Mouse (Mus musculus) hindbrain, embryonic 13.5 days (tissue): ENCODE measurements around the gene Specc1. TPM values are rescaled to one million over a fixed set of nuclear protein-coding genes. Genes with fewer than 3 reads are reported as not detected.

Source experiments
- ATAC-seq: fragments of 200-750 bp; cut with Nextera tagmentation; 2 replicates; pipeline ENCODE4 v1.8.0; 2017; ENCODE audit warnings: moderate TSS enrichment; ENCODE audit not compliant: low FRiP score
- H3K27ac ChIP-seq: fragments of 300-500 bp; sonication (generic); 2 replicates; pipeline ENCODE4 v1.5.1; 2015; ENCODE audit warnings: inconsistent platforms, mild to moderate bottlenecking, moderate library complexity
- H3K27me3 ChIP-seq: fragments of 300-500 bp; sonication (generic); 2 replicates; pipeline ENCODE4 v1.6.1; 2015; ENCODE audit warnings: mild to moderate bottlenecking, inconsistent platforms
- H3K36me3 ChIP-seq: fragments of 300-500 bp; sonication (generic); 2 replicates; pipeline ENCODE4 v1.6.1; 2015; ENCODE audit warnings: mild to moderate bottlenecking, inconsistent platforms
- H3K4me1 ChIP-seq: fragments of 300-500 bp; sonication (generic); replicated peaks from 2 replicates; pipeline ENCODE4 v1.6.1; 2015; ENCODE audit warnings: inconsistent platforms
- H3K4me2 ChIP-seq: fragments of 300-500 bp; sonication (generic); 2 replicates; pipeline ENCODE4 v1.6.1; 2015; ENCODE audit warnings: inconsistent platforms, mild to moderate bottlenecking, moderate library complexity
- H3K4me3 ChIP-seq: fragments of 300-500 bp; sonication (generic); 2 replicates; pipeline ENCODE4 v1.5.1; 2015; ENCODE audit warnings: mild to moderate bottlenecking, inconsistent platforms
- H3K9ac ChIP-seq: fragments of 300-500 bp; sonication (generic); 2 replicates; pipeline ENCODE4 v1.6.1; 2015; ENCODE audit warnings: mild to moderate bottlenecking, inconsistent platforms
- H3K9me3 ChIP-seq: fragments of 300-500 bp; sonication (generic); 2 replicates; pipeline ENCODE4 v1.6.1; 2016; ENCODE audit warnings: inconsistent platforms
- WGBS: fragments of 180-500 bp; shearing (Covaris S2); methylation state at CpG from one replicate; pipeline ENCODE4 v1.1.7; 2015; 5-methylcytosine and 5-hydroxymethylcytosine counted together
- polyA plus RNA-seq: library from polyadenylated mRNA; unstranded; fragments of >200 nt; fragmentation: Nextera tagmentation; extraction: Ambion mirVana; gene quantifications from 2 replicates; pipeline ENCODE4 v1.2.1, GENCODE M21; 2015

Specc1 gene
- polyA plus RNA-seq, 1 experiment from 2014 or later = 14.9 TPM

- ATAC-seq = no peak
- no peak overlapping the region for H3K27ac ChIP-seq
- no peaks in the 10 kb centered on the region for H3K9me3 ChIP-seq
- H3K27me3 ChIP-seq = no peaks in the 10 kb centered on the region; the same call in 1 of the 2 replicates
- H3K4me1 ChIP-seq = no peaks in the 10 kb centered on the region
- WGBS = 49% methylated on average over 3 of the region's 3 CpGs
- H3K4me2 ChIP-seq = no peak overlapping the region
- H3K4me3 ChIP-seq = no peak overlapping the region
- no peak overlapping the region for H3K9ac ChIP-seq
- no peaks in the 10 kb centered on the region for H3K36me3 ChIP-seq
Measured at GRCm38 (mm10) chr11:62044627-62045026, 88.1 kb downstream of the Specc1 start.

GRCm38 (mm10) chr11:62045964-62046363, 89.4 kb downstream of the Specc1 start:
- 53% methylated on average over 2 of the region's 2 CpGs for WGBS
- H3K36me3 ChIP-seq = no peaks in the 10 kb centered on the region
- no peak overlapping the region for H3K4me2 ChIP-seq
- no peak overlapping the region for H3K4me3 ChIP-seq
- no peak overlapping the region for H3K9ac ChIP-seq
- H3K27me3 ChIP-seq = no peaks in the 10 kb centered on the region; the same call in 1 of the 2 replicates
- H3K27ac ChIP-seq = no peak overlapping the region
- no peaks in the 10 kb centered on the region for H3K9me3 ChIP-seq
- H3K4me1 ChIP-seq = no peaks in the 10 kb centered on the region
- no peak for ATAC-seq

- no peak for ATAC-seq
- WGBS = 39% methylated on average over 9 of the region's 9 CpGs
Measured at GRCm38 (mm10) chr11:62047817-62048640, 91.5 kb downstream of the Specc1 start.

GRCm38 (mm10) chr11:62049170-62049569, 92.6 kb downstream of the Specc1 start:
- Histone ChIP-seq H3K4me3 (no peak overlapping the region), H3K36me3 (no peaks in the 10 kb centered on the region), H3K27me3 (no peaks in the 10 kb centered on the region; the same call in 1 of the 2 replicates), H3K4me1 (peaks cover 1% of the 10 kb centered on the region; the same call in 1 of the 2 replicates), H3K9ac (no peak overlapping the region), H3K4me2 (no peak overlapping the region), H3K9me3 (no peaks in the 10 kb centered on the region), H3K27ac (no peak overlapping the region)
- ATAC-seq = no peak

More at GRCm38 (mm10) chr11:62047817-62048640, 91.5 kb downstream of the Specc1 start:
- Histone ChIP-seq H3K27me3 (no peaks in the 10 kb centered on the region; the same call in 1 of the 2 replicates), H3K4me1 (no peaks in the 10 kb centered on the region), H3K4me3 (no peak overlapping the region), H3K9me3 (no peaks in the 10 kb centered on the region), H3K4me2 (no peak overlapping the region), H3K27ac (no peak overlapping the region), H3K9ac (no peak overlapping the region), H3K36me3 (no peaks in the 10 kb centered on the region)

GRCm38 (mm10) chr11:62050356-62051330, 94.1 kb downstream of the Specc1 start:
- Histone ChIP-seq H3K36me3 (no peaks in the 10 kb centered on the region), H3K4me2 (no peak overlapping the region), H3K4me1 (peaks cover 3% of the 10 kb centered on the region; the same call in 1 of the 2 replicates), H3K27ac (no peak overlapping the region), H3K9ac (no peak overlapping the region), H3K27me3 (no peaks in the 10 kb centered on the region; the same call in 1 of the 2 replicates), H3K9me3 (no peaks in the 10 kb centered on the region), H3K4me3 (no peak overlapping the region)
- ATAC-seq = no peak
- 61% methylated on average over 8 of the region's 8 CpGs for WGBS

- Histone ChIP-seq H3K36me3 (no peaks in the 10 kb centered on the region), H3K9me3 (no peaks in the 10 kb centered on the region), H3K9ac (no peak overlapping the region), H3K4me2 (no peak overlapping the region), H3K27me3 (no peaks in the 10 kb centered on the region), H3K4me3 (no peak overlapping the region), H3K4me1 (peaks cover 3% of the 10 kb centered on the region; the same call in 1 of the 2 replicates), H3K27ac (no peak overlapping the region)
- no peak for ATAC-seq
- WGBS = 94% methylated on average over 4 of the region's 4 CpGs
Measured at GRCm38 (mm10) chr11:62051487-62051886, 94.9 kb downstream of the Specc1 start.

GRCm38 (mm10) chr11:62053928-62054327, 97.4 kb downstream of the Specc1 start:
- no peak for ATAC-seq

GRCm38 (mm10) chr11:62064565-62064964, 108.0 kb downstream of the Specc1 start:
- no peaks in the 10 kb centered on the region for H3K27me3 ChIP-seq
- H3K27ac ChIP-seq = no peak overlapping the region
- no peak overlapping the region for H3K4me3 ChIP-seq
- 0 out of 2 replicates have a peak, but pooled peaks cover 1% of the 10 kb centered on the region for H3K4me1 ChIP-seq
- H3K9me3 ChIP-seq = no peaks in the 10 kb centered on the region
- no peak for ATAC-seq
- 81% methylated on average over 1 of the region's 1 CpGs for WGBS
- H3K36me3 ChIP-seq = no peaks in the 10 kb centered on the region
- H3K9ac ChIP-seq = no peak overlapping the region
- no peak overlapping the region for H3K4me2 ChIP-seq

More at GRCm38 (mm10) chr11:62053928-62054327, 97.4 kb downstream of the Specc1 start:
- 31% methylated on average over 9 of the region's 9 CpGs for WGBS
- no peak overlapping the region for H3K27ac ChIP-seq
- H3K4me1 ChIP-seq = peaks cover 3% of the 10 kb centered on the region; the same call in 1 of the 2 replicates
- no peak overlapping the region for H3K9ac ChIP-seq
- no peaks in the 10 kb centered on the region for H3K27me3 ChIP-seq
- no peaks in the 10 kb centered on the region for H3K9me3 ChIP-seq
- no peak overlapping the region for H3K4me2 ChIP-seq
- no peaks in the 10 kb centered on the region for H3K36me3 ChIP-seq
- no peak overlapping the region for H3K4me3 ChIP-seq

GRCm38 (mm10) chr11:62065655-62066054, 109.1 kb downstream of the Specc1 start:
- no peak for ATAC-seq
- Histone ChIP-seq H3K4me1 (0 out of 2 replicates have a peak, but pooled peaks cover 7% of the 10 kb centered on the region), H3K4me2 (no peak overlapping the region), H3K4me3 (no peak overlapping the region), H3K9me3 (no peaks in the 10 kb centered on the region), H3K27me3 (no peaks in the 10 kb centered on the region), H3K36me3 (no peaks in the 10 kb centered on the region), H3K27ac (no peak overlapping the region), H3K9ac (no peak overlapping the region)
- WGBS = 78% methylated on average over 6 of the region's 6 CpGs

GRCm38 (mm10) chr11:62069554-62069953, 113.0 kb downstream of the Specc1 start:
- H3K9me3 ChIP-seq = no peaks in the 10 kb centered on the region
- no peak for ATAC-seq
- no peaks in the 10 kb centered on the region for H3K27me3 ChIP-seq
- H3K4me1 ChIP-seq = 0 out of 2 replicates have a peak, but pooled peaks cover 7% of the 10 kb centered on the region
- WGBS = 26% methylated on average over 2 of the region's 2 CpGs
- no peak overlapping the region for H3K4me2 ChIP-seq
- no peaks in the 10 kb centered on the region for H3K36me3 ChIP-seq
- no peak overlapping the region for H3K9ac ChIP-seq
- no peak overlapping the region for H3K27ac ChIP-seq
- no peak overlapping the region for H3K4me3 ChIP-seq

GRCm38 (mm10) chr11:62070206-62070605, 113.6 kb downstream of the Specc1 start:
- Histone ChIP-seq H3K27ac (no peak overlapping the region), H3K4me1 (0 out of 2 replicates have a peak, but pooled peaks cover 7% of the 10 kb centered on the region), H3K27me3 (no peaks in the 10 kb centered on the region), H3K4me3 (no peak overlapping the region), H3K4me2 (no peak overlapping the region), H3K36me3 (no peaks in the 10 kb centered on the region), H3K9me3 (no peaks in the 10 kb centered on the region), H3K9ac (no peak overlapping the region)
- WGBS = 83% methylated on average over 7 of the region's 7 CpGs
- no peak for ATAC-seq

GRCm38 (mm10) chr11:62072406-62072805, 115.8 kb downstream of the Specc1 start:
- no peaks in the 10 kb centered on the region for H3K36me3 ChIP-seq
- no peak overlapping the region for H3K4me2 ChIP-seq
- no peaks in the 10 kb centered on the region for H3K9me3 ChIP-seq
- 84% methylated on average over 3 of the region's 3 CpGs for WGBS
- H3K27ac ChIP-seq = no peak overlapping the region
- H3K4me1 ChIP-seq = 0 out of 2 replicates have a peak, but pooled peaks cover 10% of the 10 kb centered on the region
- H3K9ac ChIP-seq = no peak overlapping the region
- no peaks in the 10 kb centered on the region for H3K27me3 ChIP-seq
- H3K4me3 ChIP-seq = no peak overlapping the region
- no peak for ATAC-seq
